Mouse (Mus musculus) forebrain, embryonic 11.5 days (tissue): ENCODE measurements around the gene Ecm1. TPM values are rescaled to one million over a fixed set of nuclear protein-coding genes. Genes with fewer than 3 reads are reported as not detected.

Experiments
- ATAC-seq: fragments of 200-750 bp; cut with Nextera tagmentation; replicated peaks from 2 replicates; pipeline ENCODE4 v1.8.0; 2017; ENCODE audit warnings: moderate TSS enrichment; ENCODE audit not compliant: low FRiP score
- DNase-seq: peaks from one replicate; pipeline ENCODE4 v3.0.0-alpha.2; 2017; ENCODE audit warnings: low spot score
- H3K27ac ChIP-seq: fragments of 300-500 bp; sonication (generic); 2 replicates; pipeline ENCODE4 v1.5.1; 2014; ENCODE audit warnings: low read depth, low read length
- H3K27me3 ChIP-seq: fragments of 300-500 bp; sonication (generic); 2 replicates; pipeline ENCODE4 v1.6.1; 2014; ENCODE audit warnings: mild to moderate bottlenecking, low read length, mixed read lengths; ENCODE audit not compliant: control insufficient read depth, insufficient read depth
- H3K36me3 ChIP-seq: fragments of 300-500 bp; sonication (generic); 2 replicates; pipeline ENCODE4 v1.6.1; 2014; ENCODE audit warnings: mild to moderate bottlenecking, low read length, moderate library complexity, mixed read lengths; ENCODE audit not compliant: control insufficient read depth, insufficient read depth
- H3K4me1 ChIP-seq: fragments of 300-500 bp; sonication (generic); replicated peaks from 2 replicates; pipeline ENCODE4 v1.6.1; 2014; ENCODE audit warnings: low read length, mixed read lengths; ENCODE audit not compliant: control insufficient read depth, insufficient read depth
- H3K4me2 ChIP-seq: fragments of 300-500 bp; sonication (generic); 2 replicates; pipeline ENCODE4 v1.6.1; 2014; ENCODE audit warnings: low read depth, mild to moderate bottlenecking, low read length, moderate library complexity, mixed read lengths; ENCODE audit not compliant: severe bottlenecking
- H3K4me3 ChIP-seq: fragments of 300-500 bp; sonication (generic); 2 replicates; pipeline ENCODE4 v1.5.1; 2014; ENCODE audit warnings: low read depth, low read length
- H3K9ac ChIP-seq: fragments of 300-500 bp; sonication (generic); 2 replicates; pipeline ENCODE4 v1.6.1; 2014; ENCODE audit warnings: low read length
- H3K9me3 ChIP-seq: fragments of 300-500 bp; sonication (generic); 2 replicates; pipeline ENCODE4 v1.6.1; 2016; ENCODE audit warnings: low read length, mixed read lengths; ENCODE audit not compliant: control insufficient read depth
- WGBS: fragments of 180-500 bp; shearing (Covaris S2); extraction: QIAGEN DNeasy Blood & Tissue Kit; methylation state at CpG from one replicate; pipeline ENCODE4 v1.1.7; 2014; 5-methylcytosine and 5-hydroxymethylcytosine counted together
- polyA plus RNA-seq: library from polyadenylated mRNA; unstranded; fragments of >200 nt; fragmentation: Nextera tagmentation; extraction: Ambion mirVana; gene quantifications from 2 replicates; pipeline ENCODE4 v1.2.1, GENCODE M21; 2014

Ecm1 gene
- polyA plus RNA-seq, result 17.2 and 19.4 TPM in 2 replicates

- Histone ChIP-seq H3K27ac (no peak within 1 kb of the TSS), H3K9me3 (no peaks in the 10 kb centered on the region), H3K4me2 (no peak within 1 kb of the TSS), H3K36me3 (peaks cover 7% of the 10 kb centered on the region; the same call in 1 of the 2 replicates), H3K4me1 (no peaks in the 10 kb centered on the region; the same call in 1 of the 2 replicates), H3K9ac (no peak within 1 kb of the TSS), H3K4me3 (no peak within 1 kb of the TSS), H3K27me3 (no peaks in the 10 kb centered on the region)
- DNase-seq (no peak), ATAC-seq (no peak)
- WGBS, result 87% methylated on average over 7 of the region's 7 CpGs
Measured at GRCm38 (mm10) chr3:95739353-95740104, at the start of gene Ecm1. Gene Ecm1 (minus strand): TSS chr3:95739569.

GRCm38 (mm10) chr3:95785501-95785900 is 46.1 kb upstream of the Ecm1 start:
- no peak for DNase-seq
- no peak for ATAC-seq
- H3K9me3 ChIP-seq, result no peaks in the 10 kb centered on the region
- H3K36me3 ChIP-seq, result peaks cover 12% of the 10 kb centered on the region
- no peak overlapping the region for H3K9ac ChIP-seq
- no peak overlapping the region for H3K4me2 ChIP-seq
- no peaks in the 10 kb centered on the region for H3K27me3 ChIP-seq
- no peak overlapping the region for H3K27ac ChIP-seq
- no peak overlapping the region for H3K4me3 ChIP-seq
- whole genome bisulfite sequencing, result 93% methylated on average over 4 of the region's 4 CpGs
- H3K4me1 ChIP-seq, result no peaks in the 10 kb centered on the region

- H3K4me3 ChIP-seq, result no peak overlapping the region
- DNase-seq (no peak), ATAC-seq (no peak)
- H3K27me3 ChIP-seq, result no peaks in the 10 kb centered on the region
- peaks cover 7% of the 10 kb centered on the region for H3K36me3 ChIP-seq
- H3K9me3 ChIP-seq, result no peaks in the 10 kb centered on the region
- no peak overlapping the region for H3K4me2 ChIP-seq
- H3K27ac ChIP-seq, result no peak overlapping the region
- no peaks in the 10 kb centered on the region for H3K4me1 ChIP-seq
- no peak overlapping the region for H3K9ac ChIP-seq
Measured at GRCm38 (mm10) chr3:95771985-95772384, 32.6 kb upstream of the Ecm1 start.

DNA sequence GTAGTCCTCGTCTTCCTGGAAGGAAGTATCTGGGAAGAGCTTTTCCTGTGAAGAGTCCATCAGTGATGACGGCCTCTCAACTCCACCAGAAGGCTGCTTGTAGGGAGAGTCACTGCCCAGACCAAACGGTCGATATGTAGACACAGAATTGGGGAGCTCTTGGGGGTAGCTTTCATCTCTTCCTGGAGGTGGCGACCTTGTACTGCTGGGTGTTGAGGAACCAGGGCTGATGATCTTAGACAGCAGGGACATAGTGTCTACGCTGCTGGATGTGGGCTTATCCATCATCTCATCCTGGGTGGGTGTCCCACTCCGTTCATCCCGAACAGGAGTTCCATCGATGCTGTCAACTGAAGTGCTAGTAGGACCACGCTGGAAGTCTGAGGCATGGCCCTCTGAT is 26.2 kb upstream of the Ecm1 start:
- peaks cover 19% of the 10 kb centered on the region for H3K36me3 ChIP-seq
- H3K4me2 ChIP-seq, result no peak overlapping the region
- ATAC-seq (no peak), DNase-seq (no peak)
- no peaks in the 10 kb centered on the region for H3K4me1 ChIP-seq
- no peak overlapping the region for H3K27ac ChIP-seq
- no peak overlapping the region for H3K4me3 ChIP-seq
- no peaks in the 10 kb centered on the region for H3K9me3 ChIP-seq
- H3K27me3 ChIP-seq, result no peaks in the 10 kb centered on the region
- no peak overlapping the region for H3K9ac ChIP-seq
- 94% methylated on average over 10 of the region's 10 CpGs for WGBS

- H3K27me3 ChIP-seq, result no peaks in the 10 kb centered on the region
- H3K36me3 ChIP-seq, result peaks cover 19% of the 10 kb centered on the region
- no peak overlapping the region for H3K4me3 ChIP-seq
- H3K9ac ChIP-seq, result no peak overlapping the region
- H3K4me2 ChIP-seq, result no peak overlapping the region
- 0 out of 2 replicates have a peak, but pooled peaks have one; percentile 10 for ATAC-seq
- DNase-seq, result no peak
- H3K27ac ChIP-seq, result no peak overlapping the region
- WGBS, result 74% methylated on average over 10 of the region's 10 CpGs
- H3K4me1 ChIP-seq, result no peaks in the 10 kb centered on the region
- H3K9me3 ChIP-seq, result no peaks in the 10 kb centered on the region
Measured at GRCm38 (mm10) chr3:95763811-95764210, 24.4 kb upstream of the Ecm1 start.

- ATAC-seq, result no peak
- Histone ChIP-seq H3K4me1 (no peaks in the 10 kb centered on the region), H3K4me2 (no peak overlapping the region), H3K9ac (no peak overlapping the region), H3K4me3 (no peak overlapping the region), H3K36me3 (peaks cover 19% of the 10 kb centered on the region), H3K27me3 (no peaks in the 10 kb centered on the region), H3K27ac (no peak overlapping the region), H3K9me3 (no peaks in the 10 kb centered on the region)
- DNase-seq, result no peak
- WGBS, result 48% methylated on average over 6 of the region's 6 CpGs
Measured at GRCm38 (mm10) chr3:95762961-95763360, 23.6 kb upstream of the Ecm1 start.

GRCm38 (mm10) chr3:95761771-95762170 is 22.4 kb upstream of the Ecm1 start:
- H3K4me3 ChIP-seq, result no peak overlapping the region
- H3K9ac ChIP-seq, result no peak overlapping the region
- no peak for ATAC-seq
- WGBS, result 72% methylated on average over 4 of the region's 4 CpGs
- H3K27ac ChIP-seq, result no peak overlapping the region
- H3K4me2 ChIP-seq, result no peak overlapping the region
- no peaks in the 10 kb centered on the region for H3K9me3 ChIP-seq
- peaks cover 19% of the 10 kb centered on the region for H3K36me3 ChIP-seq
- no peaks in the 10 kb centered on the region for H3K4me1 ChIP-seq
- no peaks in the 10 kb centered on the region for H3K27me3 ChIP-seq
- no peak for DNase-seq

DNA sequence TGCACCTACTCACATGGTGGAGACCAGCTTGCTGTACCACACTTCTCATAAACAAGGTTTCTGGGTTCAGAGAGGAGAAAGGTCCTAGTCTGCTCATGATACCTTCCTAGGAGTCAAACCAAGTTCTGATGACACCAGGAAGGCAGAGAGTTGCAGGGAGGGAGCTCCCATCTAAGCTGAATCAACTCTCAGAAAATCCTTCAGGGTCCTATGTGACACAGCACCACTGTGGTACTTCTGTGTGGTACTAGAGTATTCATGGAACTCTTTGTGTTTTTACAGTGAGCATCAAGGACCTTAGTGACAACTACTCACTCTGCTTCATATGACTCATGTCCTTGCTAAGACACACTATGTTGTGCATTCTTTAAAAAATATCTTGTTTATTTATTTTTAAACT is 21.3 kb upstream of the Ecm1 start:
- no peaks in the 10 kb centered on the region for H3K9me3 ChIP-seq
- H3K27ac ChIP-seq, result no peak overlapping the region
- no peak for ATAC-seq

DNA sequence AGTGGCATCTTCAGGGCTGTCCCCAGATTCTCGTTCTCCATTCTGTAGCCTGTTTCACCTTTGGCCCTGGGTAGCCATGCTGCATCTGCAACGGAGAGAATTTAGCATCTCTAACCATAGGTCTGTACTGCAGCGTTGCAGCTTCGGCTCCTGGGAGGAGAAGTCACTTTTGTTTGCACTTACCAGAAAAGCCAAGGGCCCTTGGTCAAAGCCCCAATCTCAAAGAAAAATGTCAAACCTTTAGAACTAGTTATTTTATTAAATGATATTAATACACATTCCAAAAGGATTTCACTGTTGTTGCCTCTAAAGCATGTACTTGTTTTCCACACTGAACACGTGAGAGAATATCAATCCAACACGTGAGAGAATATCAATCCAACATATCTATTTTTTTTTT is 20.7 kb upstream of the Ecm1 start, which contains the start of gene Tars2:
Tars2 (minus strand) TSS at position 101 of the 400 bp plus-strand sequence.
- ATAC-seq (no peak), DNase-seq (no peak)
- no peak within 1 kb of the TSS for H3K4me3 ChIP-seq
- peaks cover 7% of the 10 kb centered on the region; the same call in 1 of the 2 replicates for H3K36me3 ChIP-seq
- H3K4me1 ChIP-seq, result no peaks in the 10 kb centered on the region
- H3K27me3 ChIP-seq, result no peaks in the 10 kb centered on the region
- H3K9ac ChIP-seq, result no peak within 1 kb of the TSS
- WGBS, result 83% methylated on average over 6 of the region's 6 CpGs
- H3K4me2 ChIP-seq, result no peak within 1 kb of the TSS
- no peaks in the 10 kb centered on the region for H3K9me3 ChIP-seq
- H3K27ac ChIP-seq, result no peak within 1 kb of the TSS

More for the DNA sequence above, 21.3 kb upstream of the Ecm1 start:
- no peak overlapping the region for H3K4me2 ChIP-seq
- H3K27me3 ChIP-seq, result no peaks in the 10 kb centered on the region
- H3K36me3 ChIP-seq, result peaks cover 13% of the 10 kb centered on the region
- no peaks in the 10 kb centered on the region for H3K4me1 ChIP-seq
- H3K4me3 ChIP-seq, result no peak overlapping the region
- H3K9ac ChIP-seq, result no peak overlapping the region
- no peak for DNase-seq
